Mouse (Mus musculus) E14TG2a.4 (cell line): ENCODE measurements around the gene Mid1.
"Not testable (repeated sequence)": the region's sequence is repeated elsewhere in the genome, so short reads cannot be mapped to it uniquely, and the experiment has no call there.

Experiments used
- H3K27me3 ChIP-seq: 2 replicates; pipeline ENCODE4 v1.6.1; 2014; ENCODE audit warnings: low read length, control low read depth; ENCODE audit not compliant: insufficient read depth
- H3K36me3 ChIP-seq: 2 replicates; pipeline ENCODE4 v1.6.1; 2014; ENCODE audit warnings: low read length, control low read depth; ENCODE audit not compliant: insufficient read depth
- H3K4me1 ChIP-seq: replicated peaks from 2 replicates; pipeline ENCODE4 v1.6.1; 2014; ENCODE audit warnings: low read depth, low read length, control low read depth
- H3K4me3 ChIP-seq: replicated peaks from 2 replicates; pipeline ENCODE4 v1.5.1; 2014; ENCODE audit warnings: mild to moderate bottlenecking, low read length
- H3K9me3 ChIP-seq: 2 replicates; pipeline ENCODE4 v1.6.1; 2014; ENCODE audit warnings: low read length, control low read depth
- CTCF ChIP-seq: conservative IDR thresholded peaks from 2 replicates; pipeline ENCODE4 v1.5.1; 2014; ENCODE audit warnings: low read length
- NANOG ChIP-seq: IDR thresholded peaks from 2 replicates; pipeline ENCODE4 v1.6.1; 2014; ENCODE audit warnings: borderline replicate concordance, low read length, mixed read lengths
- POU5F1 ChIP-seq: IDR thresholded peaks from 2 replicates; pipeline ENCODE4 v1.6.1; 2014; ENCODE audit warnings: low read length, borderline replicate concordance

Gene Mid1

GRCm38 (mm10) chrX:170019954-170020689 is 335.1 kb downstream of the Mid1 start:
- H3K27me3 ChIP-seq: not testable (repeated sequence)
- Histone ChIP-seq H3K36me3 (peaks cover 59% of the 10 kb centered on the region), H3K4me3 (peak overlapping the region; percentile 80), H3K9me3 (peaks cover 43% of the 10 kb centered on the region), H3K4me1 (peaks cover 31% of the 10 kb centered on the region)
- TF ChIP-seq NANOG (peak; percentile 4; the same call in 1 of the 2 replicates), POU5F1 (peak; percentile 79), CTCF (peak; percentile 93)

- Histone ChIP-seq H3K4me1 (peaks cover 31% of the 10 kb centered on the region), H3K9me3 (peaks cover 43% of the 10 kb centered on the region), H3K36me3 (peaks cover 59% of the 10 kb centered on the region)
- H3K4me3 ChIP-seq, H3K27me3 ChIP-seq: not testable (repeated sequence)
- TF ChIP-seq CTCF (peak; percentile 100), POU5F1 (peak; percentile 96), NANOG (0 out of 2 replicates have a peak, but pooled peaks have one; percentile 1)
Measured at GRCm38 (mm10) chrX:170020690-170021050, 335.7 kb downstream of the Mid1 start.

GRCm38 (mm10) chrX:170021205-170021604 is 336.2 kb downstream of the Mid1 start:
- peaks cover 43% of the 10 kb centered on the region for H3K9me3 ChIP-seq
- peak overlapping the region; percentile 30 for H3K4me3 ChIP-seq
- peaks cover 30% of the 10 kb centered on the region for H3K4me1 ChIP-seq
- peaks cover 57% of the 10 kb centered on the region for H3K36me3 ChIP-seq
- not testable (repeated sequence) for H3K27me3 ChIP-seq

- peaks cover 28% of the 10 kb centered on the region for H3K4me1 ChIP-seq
- peaks cover 54% of the 10 kb centered on the region for H3K36me3 ChIP-seq
- peaks cover 43% of the 10 kb centered on the region for H3K9me3 ChIP-seq
- H3K27me3 ChIP-seq: not testable (repeated sequence)
- peak overlapping the region; percentile 30 for H3K4me3 ChIP-seq
- TF ChIP-seq NANOG (0 out of 2 replicates have a peak, but pooled peaks have one; percentile 8), CTCF (peak; percentile 99), POU5F1 (peak; percentile 92)
Measured at GRCm38 (mm10) chrX:170021750-170022461, 336.9 kb downstream of the Mid1 start.
